Mouse (Mus musculus) intestine, embryonic 16.5 days (tissue): ENCODE data around the gene 2210407C18Rik. TPM values are rescaled to one million over a fixed set of nuclear protein-coding genes. Genes with fewer than 3 reads are reported as not detected.

Source experiments
- ATAC-seq: fragments of 200-750 bp; cut with Nextera tagmentation; 2 replicates; pipeline ENCODE4 v1.8.0; 2017; ENCODE audit warnings: moderate TSS enrichment, moderate library complexity
- H3K27ac ChIP-seq: fragments of 300-500 bp; sonication (generic); 2 replicates; pipeline ENCODE4 v1.5.1; 2014; ENCODE audit warnings: mild to moderate bottlenecking, low read length
- H3K27me3 ChIP-seq: fragments of 300-500 bp; sonication (generic); replicated peaks from 2 replicates; pipeline ENCODE4 v1.6.1; 2014; ENCODE audit warnings: low read length, control low read depth, mixed read lengths; ENCODE audit not compliant: control insufficient read depth, insufficient read depth
- H3K36me3 ChIP-seq: fragments of 300-500 bp; sonication (generic); 2 replicates; pipeline ENCODE4 v1.6.1; 2014; ENCODE audit warnings: low read length, control low read depth; ENCODE audit not compliant: control insufficient read depth, insufficient read depth
- H3K4me1 ChIP-seq: fragments of 300-500 bp; sonication (generic); 2 replicates; pipeline ENCODE4 v1.6.1; 2014; ENCODE audit warnings: low read length, control low read depth, mixed read lengths; ENCODE audit not compliant: control insufficient read depth, insufficient read depth
- H3K4me2 ChIP-seq: fragments of 300-500 bp; sonication (generic); 2 replicates; pipeline ENCODE4 v1.6.1; 2014; ENCODE audit warnings: low read depth, low read length, control low read depth
- H3K4me3 ChIP-seq: fragments of 300-500 bp; sonication (generic); 2 replicates; pipeline ENCODE4 v1.5.1; 2014; ENCODE audit warnings: mild to moderate bottlenecking, low read length
- H3K9ac ChIP-seq: fragments of 300-500 bp; sonication (generic); 2 replicates; pipeline ENCODE4 v1.6.1; 2014; ENCODE audit warnings: low read depth, low read length
- H3K9me3 ChIP-seq: fragments of 300-500 bp; sonication (generic); 2 replicates; pipeline ENCODE4 v1.6.1; 2016; ENCODE audit warnings: low read length, control low read depth; ENCODE audit not compliant: control insufficient read depth
- WGBS: fragments of 180-500 bp; shearing (Covaris S2); extraction: QIAGEN DNeasy Blood & Tissue Kit; methylation state at CpG from one replicate; pipeline ENCODE4 v1.1.7; 2014; 5-methylcytosine and 5-hydroxymethylcytosine counted together
- polyA plus RNA-seq: library from polyadenylated mRNA; unstranded; fragments of >200 nt; fragmentation: Nextera tagmentation; extraction: Ambion mirVana; gene quantifications from 2 replicates; pipeline ENCODE4 v1.2.1, GENCODE M21; 2015

The 2210407C18Rik gene
- 0.51 TPM in 1 of 2 replicates, not detected in the other for polyA plus RNA-seq

GRCm38 (mm10) chr11:58615975-58616374 is at the start of gene 2210407C18Rik:
2210407C18Rik (minus strand) TSS chr11:58616075.
- Histone ChIP-seq H3K9me3 (no peaks in the 10 kb centered on the region), H3K27me3 (0 out of 2 replicates have a peak, but pooled peaks cover 7% of the 10 kb centered on the region), H3K27ac (no peak within 1 kb of the TSS), H3K4me1 (peaks cover 17% of the 10 kb centered on the region), H3K9ac (no peak within 1 kb of the TSS), H3K4me2 (no peak within 1 kb of the TSS), H3K36me3 (no peaks in the 10 kb centered on the region), H3K4me3 (no peak within 1 kb of the TSS)
- WGBS = 91% methylated on average over 4 of the region's 4 CpGs
- no peak for ATAC-seq

- no peak within 1 kb of the TSS for H3K4me2 ChIP-seq
- WGBS = 91% methylated on average over 4 of the region's 4 CpGs
- no peaks in the 10 kb centered on the region for H3K27me3 ChIP-seq
- no peaks in the 10 kb centered on the region for H3K4me1 ChIP-seq
- H3K4me3 ChIP-seq = no peak within 1 kb of the TSS
- no peak within 1 kb of the TSS for H3K9ac ChIP-seq
- no peak within 1 kb of the TSS for H3K27ac ChIP-seq
- ATAC-seq = no peak
- H3K9me3 ChIP-seq = no peaks in the 10 kb centered on the region
- H3K36me3 ChIP-seq = no peaks in the 10 kb centered on the region
Measured at GRCm38 (mm10) chr11:58658596-58658995, 42.7 kb upstream of the 2210407C18Rik start, which contains the start of gene Olfr322. Olfr322 (plus strand) TSS chr11:58658782.

DNA sequence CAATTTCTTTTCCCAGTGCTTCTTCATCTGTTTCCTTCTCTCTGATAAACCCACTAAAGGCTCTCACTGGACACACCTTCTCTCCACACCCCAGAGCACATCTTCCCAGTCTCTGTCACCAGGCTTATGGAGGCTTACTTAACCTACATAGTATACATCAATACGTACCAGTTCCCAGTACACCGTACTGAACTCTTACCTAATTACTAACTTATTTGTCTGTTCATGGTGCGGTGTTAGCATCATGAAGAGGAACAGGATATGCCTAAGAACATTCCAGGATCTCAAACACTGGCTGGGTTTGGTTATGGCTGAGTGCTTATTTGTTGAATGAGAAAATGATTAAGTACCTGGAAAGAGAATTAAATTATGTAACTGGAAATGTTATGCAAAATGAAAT is 39.3 kb upstream of the 2210407C18Rik start:
- Histone ChIP-seq H3K9me3 (no peaks in the 10 kb centered on the region), H3K4me1 (no peaks in the 10 kb centered on the region), H3K36me3 (no peaks in the 10 kb centered on the region), H3K27me3 (no peaks in the 10 kb centered on the region), H3K4me3 (no peak overlapping the region), H3K9ac (no peak overlapping the region), H3K4me2 (no peak overlapping the region), H3K27ac (no peak overlapping the region)
- no peak for ATAC-seq
- WGBS = 83% methylated on average over 3 of the region's 3 CpGs

DNA sequence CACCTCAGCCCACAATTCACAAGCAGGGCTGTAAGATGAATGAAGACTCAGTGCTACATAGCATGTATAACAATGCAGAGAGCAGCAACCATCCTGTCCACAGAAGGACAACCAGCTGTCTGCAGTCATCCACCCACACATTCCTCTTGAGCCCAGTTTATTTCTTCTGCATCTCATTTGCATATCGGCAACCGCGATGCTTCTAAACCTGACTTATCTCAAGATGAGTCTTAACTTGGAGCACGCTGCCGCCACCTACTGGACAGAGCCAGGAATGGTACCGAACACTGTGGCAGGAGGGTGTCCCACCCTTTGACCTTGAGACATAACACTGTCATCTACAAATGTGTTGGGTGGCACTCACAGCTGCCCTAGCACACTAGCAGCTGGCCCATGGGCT is 27.5 kb upstream of the 2210407C18Rik start:
- H3K4me1 ChIP-seq = peaks cover 7% of the 10 kb centered on the region
- no peak overlapping the region for H3K27ac ChIP-seq
- H3K4me3 ChIP-seq = no peak overlapping the region
- H3K27me3 ChIP-seq = peaks cover 11% of the 10 kb centered on the region
- no peaks in the 10 kb centered on the region for H3K36me3 ChIP-seq
- WGBS = 36% methylated on average over 6 of the region's 6 CpGs
- no peak overlapping the region for H3K4me2 ChIP-seq
- no peak for ATAC-seq
- no peak overlapping the region for H3K9ac ChIP-seq
- H3K9me3 ChIP-seq = no peaks in the 10 kb centered on the region

- H3K4me3 ChIP-seq = no peak overlapping the region
- H3K4me2 ChIP-seq = no peak overlapping the region
- no peaks in the 10 kb centered on the region for H3K36me3 ChIP-seq
- H3K27ac ChIP-seq = no peak overlapping the region
- peak; percentile 85 for ATAC-seq
- H3K27me3 ChIP-seq = peaks cover 13% of the 10 kb centered on the region
- H3K9me3 ChIP-seq = no peaks in the 10 kb centered on the region
- WGBS = 83% methylated on average over 13 of the region's 13 CpGs
- H3K9ac ChIP-seq = no peak overlapping the region
- peaks cover 7% of the 10 kb centered on the region for H3K4me1 ChIP-seq
Measured at GRCm38 (mm10) chr11:58641638-58642358, 25.9 kb upstream of the 2210407C18Rik start.

GRCm38 (mm10) chr11:58641057-58641456 is 25.2 kb upstream of the 2210407C18Rik start:
- Histone ChIP-seq H3K9me3 (no peaks in the 10 kb centered on the region), H3K27me3 (peaks cover 13% of the 10 kb centered on the region), H3K27ac (no peak overlapping the region), H3K9ac (no peak overlapping the region), H3K4me1 (peaks cover 7% of the 10 kb centered on the region), H3K4me2 (no peak overlapping the region), H3K36me3 (no peaks in the 10 kb centered on the region), H3K4me3 (no peak overlapping the region)
- 0 out of 2 replicates have a peak, but pooled peaks have one; percentile 36 for ATAC-seq
- WGBS = 34% methylated on average over 14 of the region's 14 CpGs

DNA sequence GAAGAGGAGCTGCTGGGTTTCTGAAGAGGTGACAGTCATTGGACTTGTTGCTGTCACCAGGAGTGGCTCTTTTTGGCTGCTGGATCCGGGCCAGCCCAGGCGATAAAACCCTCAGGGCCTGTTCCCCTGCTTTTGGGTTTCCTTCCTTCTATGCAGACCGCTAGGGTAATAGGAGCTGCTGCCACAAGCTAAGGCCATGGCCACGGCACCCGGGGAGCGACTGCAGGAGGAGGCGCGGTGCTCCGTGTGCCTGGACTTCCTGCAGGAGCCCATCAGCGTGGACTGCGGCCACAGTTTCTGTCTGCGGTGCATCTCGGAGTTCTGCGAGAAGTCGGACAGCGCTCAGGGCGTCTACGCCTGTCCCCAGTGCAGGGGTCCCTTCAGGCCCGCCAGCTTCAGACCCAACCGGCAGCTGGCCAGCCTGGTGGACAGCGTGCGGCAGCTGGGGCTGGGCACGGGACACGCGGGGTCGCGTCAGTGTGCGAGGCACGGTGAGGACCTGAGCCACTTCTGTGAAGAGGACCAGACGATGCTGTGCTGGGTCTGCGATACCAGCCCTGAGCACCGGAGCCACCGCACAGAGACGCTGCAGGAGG is 24.5 kb upstream of the 2210407C18Rik start, which contains the start of gene Trim58:
Trim58 (plus strand) TSS at position 194 of the 596 bp plus-strand sequence.
- H3K27me3 ChIP-seq = peaks cover 13% of the 10 kb centered on the region
- peak; percentile 53; the same call in 1 of the 2 replicates for ATAC-seq
- peak within 1 kb of the TSS; percentile 49; the same call in 1 of the 2 replicates for H3K9ac ChIP-seq
- no peaks in the 10 kb centered on the region for H3K36me3 ChIP-seq
- H3K9me3 ChIP-seq = no peaks in the 10 kb centered on the region
- no peak within 1 kb of the TSS for H3K27ac ChIP-seq
- peaks cover 7% of the 10 kb centered on the region for H3K4me1 ChIP-seq
- 3% methylated on average over 34 of the region's 34 CpGs for WGBS
- H3K4me3 ChIP-seq = peak within 1 kb of the TSS; percentile 41
- peak within 1 kb of the TSS; percentile 63 for H3K4me2 ChIP-seq

DNA sequence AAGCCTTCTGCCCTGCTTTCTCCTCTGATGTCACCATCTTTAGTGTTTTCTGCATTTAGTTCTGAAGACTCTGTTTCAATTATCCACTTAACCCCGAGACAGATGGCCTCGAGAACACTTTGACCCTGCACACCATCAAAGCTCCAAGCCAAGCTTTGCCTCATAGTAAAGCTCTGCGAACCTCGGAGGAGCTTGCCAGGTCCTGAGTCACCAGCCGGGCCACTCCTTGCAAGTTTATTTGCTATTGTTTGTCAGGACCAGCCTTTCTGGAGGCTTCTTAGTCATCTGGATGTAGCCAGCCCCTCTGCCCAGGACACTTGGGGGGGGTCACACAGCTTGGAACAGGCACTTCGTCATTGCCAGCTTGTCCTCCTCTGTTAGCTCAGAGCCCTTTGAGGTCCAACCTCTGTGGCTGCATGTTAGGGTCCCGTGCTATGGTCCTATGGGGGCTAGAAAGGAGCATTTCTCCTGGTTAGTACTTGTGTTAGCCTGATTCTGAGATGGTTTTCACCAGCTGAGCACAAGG is 22.4 kb upstream of the 2210407C18Rik start:
- Histone ChIP-seq H3K4me2 (no peak overlapping the region), H3K9ac (no peak overlapping the region), H3K4me1 (peaks cover 7% of the 10 kb centered on the region), H3K27me3 (peaks cover 13% of the 10 kb centered on the region), H3K9me3 (no peaks in the 10 kb centered on the region), H3K4me3 (no peak overlapping the region), H3K36me3 (no peaks in the 10 kb centered on the region), H3K27ac (no peak overlapping the region)
- ATAC-seq = no peak
- WGBS = 48% methylated on average over 7 of the region's 7 CpGs

- Histone ChIP-seq H3K4me2 (no peak overlapping the region), H3K27me3 (peaks cover 13% of the 10 kb centered on the region), H3K4me1 (peaks cover 7% of the 10 kb centered on the region), H3K36me3 (no peaks in the 10 kb centered on the region), H3K9me3 (no peaks in the 10 kb centered on the region), H3K4me3 (no peak overlapping the region), H3K27ac (no peak overlapping the region), H3K9ac (no peak overlapping the region)
- WGBS = 18% methylated on average over 4 of the region's 4 CpGs
- 0 out of 2 replicates have a peak, but pooled peaks have one; percentile 46 for ATAC-seq
Measured at GRCm38 (mm10) chr11:58636376-58636977, 20.6 kb upstream of the 2210407C18Rik start.
